Mouse (Mus musculus) heart, embryonic 14.5 days (tissue): ENCODE results near the gene Sec14l3. TPM values are rescaled to one million over a fixed set of nuclear protein-coding genes. Genes with fewer than 3 reads are reported as not detected.

ENCODE experiments used
- ATAC-seq: fragments of 200-750 bp; cut with Nextera tagmentation; 2 replicates; pipeline ENCODE4 v1.8.0; 2017; ENCODE audit warnings: low read depth, moderate TSS enrichment; ENCODE audit not compliant: insufficient number of reproducible peaks, insufficient read depth, low FRiP score
- H3K27ac ChIP-seq, 2 experiments: fragments of 200-500 bp in 1 of 2; fragments of 300-500 bp in 1 of 2; sonication (generic) in 1 of 2; replicated peaks in 1 of 2; 2 replicates each; pipeline ENCODE4 v1.5.1; 2012 to 2014; ENCODE audit warnings: low read depth in 2 of 2, low read length in 2 of 2, control low read depth in 1 of 2, mild to moderate bottlenecking in 1 of 2, mixed read lengths in 1 of 2; ENCODE audit not compliant: control insufficient read depth in 1 of 2, insufficient read depth in 1 of 2
- H3K27me3 ChIP-seq: fragments of 300-500 bp; sonication (generic); 2 replicates; pipeline ENCODE4 v1.6.1; 2014; ENCODE audit warnings: mild to moderate bottlenecking, low read length, control low read depth; ENCODE audit not compliant: control insufficient read depth, insufficient read depth
- H3K36me3 ChIP-seq: fragments of 300-500 bp; sonication (generic); 2 replicates; pipeline ENCODE4 v1.6.1; 2014; ENCODE audit warnings: mild to moderate bottlenecking, control low read depth, low read length, mixed read lengths; ENCODE audit not compliant: control insufficient read depth, insufficient read depth
- H3K4me1 ChIP-seq, 2 experiments: fragments of 200-500 bp in 1 of 2; fragments of 300-500 bp in 1 of 2; sonication (generic) in 1 of 2; 2 replicates each; pipeline ENCODE4 v1.6.1; 2012 to 2014; ENCODE audit warnings: low read length in 2 of 2, control low read depth in 1 of 2, mixed read lengths in 1 of 2; ENCODE audit not compliant: control insufficient read depth in 2 of 2, insufficient read depth in 2 of 2
- H3K4me2 ChIP-seq: fragments of 300-500 bp; sonication (generic); 2 replicates; pipeline ENCODE4 v1.6.1; 2014; ENCODE audit warnings: mild to moderate bottlenecking, low read length
- H3K4me3 ChIP-seq, 2 experiments: fragments of 200-500 bp in 1 of 2; fragments of 300-500 bp in 1 of 2; sonication (generic) in 1 of 2; 2 replicates each; pipeline ENCODE4 v1.5.1; 2012 to 2014; ENCODE audit warnings: low read length in 2 of 2, mild to moderate bottlenecking in 2 of 2, control low read depth in 1 of 2, low read depth in 1 of 2, moderate library complexity in 1 of 2; ENCODE audit not compliant: control insufficient read depth in 1 of 2, insufficient read depth in 1 of 2
- H3K9ac ChIP-seq: fragments of 300-500 bp; sonication (generic); 2 replicates; pipeline ENCODE4 v1.6.1; 2014; ENCODE audit warnings: mild to moderate bottlenecking, low read length
- H3K9me3 ChIP-seq: fragments of 300-500 bp; sonication (generic); 2 replicates; pipeline ENCODE4 v1.6.1; 2016; ENCODE audit warnings: low read length, control low read depth; ENCODE audit not compliant: control insufficient read depth
- WGBS: fragments of 180-500 bp; shearing (Covaris S2); extraction: QIAGEN DNeasy Blood & Tissue Kit; methylation state at CpG from one replicate; pipeline ENCODE4 v1.1.7; 2014; 5-methylcytosine and 5-hydroxymethylcytosine counted together
- polyA plus RNA-seq: library from polyadenylated mRNA; unstranded; fragments of >200 nt; fragmentation: Nextera tagmentation; extraction: Ambion mirVana; gene quantifications from 2 replicates; pipeline ENCODE4 v1.2.1, GENCODE M21; 2014

Sec14l3 gene
- polyA plus RNA-seq, 1 experiment from 2014 or later: not detected

GRCm38 (mm10) chr11:4122742-4123579 is 58.3 kb downstream of the Sec14l3 start, which contains the start of gene Sec14l2:
TSS of gene Sec14l2 (minus strand) at chr11:4123415.
- Histone ChIP-seq H3K4me3 (no peak within 1 kb of the TSS), H3K27ac (no peak within 1 kb of the TSS), H3K27me3 (0 out of 2 replicates have a peak, but pooled peaks cover 6% of the 10 kb centered on the region), H3K4me2 (no peak within 1 kb of the TSS), H3K4me1 (peaks cover 13 to 20% of the 10 kb centered on the region in 2 experiments), H3K36me3 (no peaks in the 10 kb centered on the region), H3K9me3 (peaks cover 19% of the 10 kb centered on the region), H3K9ac (no peak within 1 kb of the TSS)
- WGBS: 72% methylated on average over 10 of the region's 10 CpGs
- no peak for ATAC-seq

GRCm38 (mm10) chr11:4123922-4124321 is 59.3 kb downstream of the Sec14l3 start:
- ATAC-seq: no peak
- peaks cover 19% of the 10 kb centered on the region for H3K9me3 ChIP-seq
- WGBS: 57% methylated on average over 5 of the region's 5 CpGs
- H3K36me3 ChIP-seq: no peaks in the 10 kb centered on the region
- no peak overlapping the region for H3K27ac ChIP-seq
- H3K4me3 ChIP-seq: no peak overlapping the region
- peaks cover 10 to 12% of the 10 kb centered on the region in 2 experiments for H3K4me1 ChIP-seq
- H3K27me3 ChIP-seq: 0 out of 2 replicates have a peak, but pooled peaks cover 5% of the 10 kb centered on the region
- no peak overlapping the region for H3K4me2 ChIP-seq
- no peak overlapping the region for H3K9ac ChIP-seq

GRCm38 (mm10) chr11:4127059-4127458 is 62.4 kb downstream of the Sec14l3 start:
- ATAC-seq: no peak
- 79% methylated on average over 1 of the region's 1 CpGs for WGBS

More at GRCm38 (mm10) chr11:4127059-4127458, 62.4 kb downstream of the Sec14l3 start:
- Histone ChIP-seq H3K4me3 (no peak overlapping the region), H3K36me3 (no peaks in the 10 kb centered on the region), H3K9me3 (peaks cover 19% of the 10 kb centered on the region), H3K9ac (no peak overlapping the region), H3K27ac (no peak overlapping the region), H3K4me1 (no peaks in the 10 kb centered on the region), H3K27me3 (no peaks in the 10 kb centered on the region), H3K4me2 (no peak overlapping the region)

Other genes with a start within 250 kb of the Sec14l3 start
- 0.34 and 0.85 TPM in 2 replicates for gene Osbp2, start 200.9 kb upstream of the Sec14l3 start, polyA plus RNA-seq
- not detected in 2 replicates for gene 4921536K21Rik, start 169.7 kb upstream of the Sec14l3 start, polyA plus RNA-seq
- 11.5 and 11.6 TPM in 2 replicates for gene Dusp18, start 169.6 kb upstream of the Sec14l3 start, polyA plus RNA-seq
- gene Slc35e4, start 150.2 kb upstream of the Sec14l3 start, polyA plus RNA-seq: 3.0 and 3.4 TPM in 2 replicates
- 82.3 and 91.6 TPM in 2 replicates for gene Tcn2, start 132.7 kb upstream of the Sec14l3 start, polyA plus RNA-seq
- gene Pes1, start 100.9 kb upstream of the Sec14l3 start, polyA plus RNA-seq: 37.7 and 41.3 TPM in 2 replicates
- gene 4930556J24Rik, start 88.1 kb upstream of the Sec14l3 start, polyA plus RNA-seq: not detected in 2 replicates
- gene Gal3st1, start 81.2 kb upstream of the Sec14l3 start, polyA plus RNA-seq: 0.20 TPM in 1 of 2 replicates, not detected in the other
- not detected in 2 replicates for gene Sec14l4, start 33.4 kb upstream of the Sec14l3 start, polyA plus RNA-seq
- 28.8 and 32.3 TPM in 2 replicates for gene Mtfp1, start 30.6 kb downstream of the Sec14l3 start, polyA plus RNA-seq
- 0.58 TPM in 2 replicates for gene Sec14l2, start 58.6 kb downstream of the Sec14l3 start, polyA plus RNA-seq
- gene Rnf215, start 70.4 kb downstream of the Sec14l3 start, polyA plus RNA-seq: 20.6 and 21.2 TPM in 2 replicates
- 3.0 and 3.2 TPM in 2 replicates for gene Ccdc157, start 95.5 kb downstream of the Sec14l3 start, polyA plus RNA-seq
- gene Sf3a1, start 95.5 kb downstream of the Sec14l3 start, polyA plus RNA-seq: 31.6 and 34.3 TPM in 2 replicates
- 10.0 and 10.3 TPM in 2 replicates for gene Tbc1d10a, start 121.9 kb downstream of the Sec14l3 start, polyA plus RNA-seq
- 5.7 and 5.9 TPM in 2 replicates for gene Castor1, start 153.4 kb downstream of the Sec14l3 start, polyA plus RNA-seq
- gene Osm, start 171.6 kb downstream of the Sec14l3 start, polyA plus RNA-seq: not detected in 2 replicates
- gene Lif, start 192.7 kb downstream of the Sec14l3 start, polyA plus RNA-seq: 0.24 TPM in 1 of 2 replicates, not detected in the other